Mouse (Mus musculus): ENCODE measurements at regions not wholly inside any gene's neighbourhood (a gene's known extent, or its start where the extent isn't known, plus 50 kb on each side); places are given as distances from the start of the nearest gene placed in this dataset.

DNA sequence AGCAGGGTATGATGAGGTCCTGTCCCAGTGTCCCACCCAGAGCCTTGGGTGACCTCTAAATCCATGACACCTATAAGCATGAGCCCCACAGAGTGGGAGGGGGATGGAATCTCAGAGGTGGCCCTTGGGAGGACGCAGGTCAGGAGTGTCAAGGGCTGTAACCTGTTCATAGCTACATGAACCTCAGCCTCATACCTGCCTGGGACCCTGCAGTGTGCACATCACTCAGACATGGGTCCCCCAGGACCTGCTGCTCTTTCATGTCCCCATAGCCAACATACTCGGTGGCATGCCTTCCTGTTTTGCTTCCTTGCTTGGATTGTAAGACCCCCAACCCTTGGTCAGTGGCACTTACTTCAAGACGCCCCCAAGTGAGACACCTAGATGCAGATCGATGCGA, 66.9 kb upstream of the Hs6st1 start:
- TF ChIP-seq CTCF (IDR thresholded peaks at IDR 0.05; ENCODE audit: extremely low read depth, insufficient read depth, low read length) (no peak), POLR2A (IDR thresholded peaks at IDR 0.05; ENCODE audit: extremely low read depth, insufficient read depth, low read length) (no peak)
